In genomic region chr1:113372679-113373078, GRCm38 (mm10) we compare ENCODE assay signal across 20 mouse cellular contexts.
DNase-seq lines count a peak whose midpoint lies in the region; ATAC-seq and TF ChIP-seq lines count a peak whose summit lies in the region.
"Had no signal": no experiment of that assay in that cellular context is flagged by ENCODE, and none has a peak within 500 bp of the region (broad histone marks: within the 10 kb centered on the region; RNA-seq: fewer than 3 reads in every experiment).

No protein-coding gene starts in this region.

- no peak overlapping the region for H3K9ac ChIP-seq in embryonic facial prominence, embryonic 14.5 days (ENCODE audit: low read depth, low read length)
- no peak overlapping the region for H3K9ac ChIP-seq in hindbrain, postnatal 0 days (replicated peaks; ENCODE audit: low read length)
- H3K9ac ChIP-seq in hindbrain, embryonic 11.5 days (ENCODE audit: low read depth, low read length): no peak overlapping the region
- H3K9ac ChIP-seq in heart, embryonic 11.5 days (ENCODE audit: low read depth, low read length): no peak overlapping the region
- H3K9ac ChIP-seq: embryonic facial prominence, embryonic 12.5 days; forebrain, embryonic 15.5 days; hindbrain, embryonic 13.5 days; intestine, embryonic 15.5 days had no signal

- H3K36me3 ChIP-seq in embryonic facial prominence, embryonic 14.5 days (ENCODE audit: control insufficient read depth, insufficient read depth, low read length): no peaks in the 10 kb centered on the region
- no peaks in the 10 kb centered on the region for H3K36me3 ChIP-seq in embryonic facial prominence, embryonic 10.5 days (replicated peaks)
- no peaks in the 10 kb centered on the region for H3K36me3 ChIP-seq in hindbrain, postnatal 0 days (ENCODE audit: insufficient read depth, low read length)
- H3K36me3 ChIP-seq in hindbrain, embryonic 11.5 days (ENCODE audit: control insufficient read depth, insufficient read depth, low read length): no peaks in the 10 kb centered on the region
- H3K36me3 ChIP-seq in heart, embryonic 11.5 days (ENCODE audit: control insufficient read depth, insufficient read depth, low read length): no peaks in the 10 kb centered on the region
- H3K36me3 ChIP-seq: embryonic facial prominence, embryonic 12.5 days; forebrain, embryonic 15.5 days; hindbrain, embryonic 13.5 days; intestine, embryonic 15.5 days had no signal

- no peaks in the 10 kb centered on the region for H3K27me3 ChIP-seq in embryonic facial prominence, embryonic 14.5 days (replicated peaks; ENCODE audit: control insufficient read depth, insufficient read depth, low read length)
- H3K27me3 ChIP-seq in embryonic facial prominence, embryonic 10.5 days (replicated peaks; ENCODE audit: low read depth, poor library complexity, severe bottlenecking): no peaks in the 10 kb centered on the region
- H3K27me3 ChIP-seq in hindbrain, postnatal 0 days (ENCODE audit: insufficient read depth, low read length): no peaks in the 10 kb centered on the region
- H3K27me3 ChIP-seq in hindbrain, embryonic 11.5 days (ENCODE audit: control insufficient read depth, insufficient read depth, low read length): no peaks in the 10 kb centered on the region
- no peaks in the 10 kb centered on the region for H3K27me3 ChIP-seq in heart, embryonic 11.5 days (ENCODE audit: control insufficient read depth, insufficient read depth, low read length)
- H3K27me3 ChIP-seq: embryonic facial prominence, embryonic 12.5 days; forebrain, embryonic 15.5 days; hindbrain, embryonic 13.5 days; intestine, embryonic 15.5 days had no signal

- H3K4me1 ChIP-seq in embryonic facial prominence, embryonic 14.5 days (ENCODE audit: control insufficient read depth, insufficient read depth, low read length): no peaks in the 10 kb centered on the region
- H3K4me1 ChIP-seq in embryonic facial prominence, embryonic 10.5 days: no peaks in the 10 kb centered on the region
- no peaks in the 10 kb centered on the region for H3K4me1 ChIP-seq in hindbrain, postnatal 0 days (ENCODE audit: insufficient read depth, low read length)
- H3K4me1 ChIP-seq in hindbrain, embryonic 11.5 days (replicated peaks; ENCODE audit: control insufficient read depth, insufficient read depth, low read length): no peaks in the 10 kb centered on the region
- H3K4me1 ChIP-seq in heart, embryonic 11.5 days (ENCODE audit: control insufficient read depth, insufficient read depth, low read length): no peaks in the 10 kb centered on the region
- H3K4me1 ChIP-seq: embryonic facial prominence, embryonic 12.5 days; forebrain, embryonic 15.5 days; hindbrain, embryonic 13.5 days; intestine, embryonic 15.5 days had no signal

- 53% methylated on average over 1 of the region's 1 CpGs for WGBS in embryonic facial prominence, embryonic 14.5 days
- WGBS in embryonic facial prominence, embryonic 10.5 days: 70% methylated on average over 1 of the region's 1 CpGs
- 75% methylated on average over 1 of the region's 1 CpGs for WGBS in hindbrain, postnatal 0 days
- 69% methylated on average over 1 of the region's 1 CpGs for WGBS in hindbrain, embryonic 11.5 days
- 47% methylated on average over 1 of the region's 1 CpGs for whole genome bisulfite sequencing in heart, embryonic 11.5 days (ENCODE audit: insufficient replicate concordance)

- DNase-seq in embryonic facial prominence, embryonic 14.5 days (ENCODE audit: low spot score): peak; percentile 29
- DNase-seq in embryonic facial prominence, embryonic 10.5 days (ENCODE audit: low spot score): no peak
- peak; percentile 5 for DNase-seq in hindbrain, postnatal 0 days (ENCODE audit: low spot score)
- DNase-seq in hindbrain, embryonic 11.5 days (ENCODE audit: low spot score): no peak
- peak; percentile 31 for DNase-seq in brain, embryonic 14.5 days (ENCODE audit: low read depth)
- DNase-seq in cerebellum, adult 9-10 months: no peak
- DNase-seq: adrenal gland, postnatal 10 days; cerebellum, adult 18-20 months; cerebellum, postnatal 10 days; embryo, embryonic 11 days; gastrocnemius, postnatal 36 days; heart, adult 11 months; heart, postnatal 10 days; heart, postnatal 4 days; kidney, adult 2 months had no signal

- no peak overlapping the region for H3K4me3 ChIP-seq in embryonic facial prominence, embryonic 14.5 days (ENCODE audit: low read depth, low read length)
- no peak overlapping the region for H3K4me3 ChIP-seq in embryonic facial prominence, embryonic 10.5 days
- H3K4me3 ChIP-seq in hindbrain, postnatal 0 days (ENCODE audit: low read length): no peak overlapping the region
- no peak overlapping the region for H3K4me3 ChIP-seq in hindbrain, embryonic 11.5 days (ENCODE audit: low read depth, low read length)
- no peak overlapping the region for H3K4me3 ChIP-seq in heart, embryonic 11.5 days (ENCODE audit: low read depth, low read length)
- H3K4me3 ChIP-seq: embryonic facial prominence, embryonic 12.5 days; forebrain, embryonic 15.5 days; hindbrain, embryonic 13.5 days; intestine, embryonic 15.5 days had no signal

- no peak for TF ChIP-seq POLR2A in brain, embryonic 14.5 days (IDR thresholded peaks at IDR 0.05; ENCODE audit: borderline replicate concordance, extremely low read depth, insufficient read depth, insufficient read length, poor library complexity, severe bottlenecking)

- H3K4me2 ChIP-seq in embryonic facial prominence, embryonic 14.5 days (ENCODE audit: low read depth, low read length): no peak overlapping the region
- no peak overlapping the region for H3K4me2 ChIP-seq in hindbrain, postnatal 0 days (ENCODE audit: low read depth, low read length)
- no peak overlapping the region for H3K4me2 ChIP-seq in hindbrain, embryonic 11.5 days (replicated peaks; ENCODE audit: low read depth, low read length)
- no peak overlapping the region for H3K4me2 ChIP-seq in heart, embryonic 11.5 days
- H3K4me2 ChIP-seq: embryonic facial prominence, embryonic 12.5 days; forebrain, embryonic 15.5 days; hindbrain, embryonic 13.5 days; intestine, embryonic 15.5 days had no signal

- no peaks in the 10 kb centered on the region for H3K9me3 ChIP-seq in embryonic facial prominence, embryonic 14.5 days (ENCODE audit: control insufficient read depth, low read length)
- no peaks in the 10 kb centered on the region for H3K9me3 ChIP-seq in embryonic facial prominence, embryonic 10.5 days
- no peaks in the 10 kb centered on the region for H3K9me3 ChIP-seq in hindbrain, postnatal 0 days (ENCODE audit: low read length)
- no peaks in the 10 kb centered on the region for H3K9me3 ChIP-seq in hindbrain, embryonic 11.5 days (ENCODE audit: control insufficient read depth, low read length)
- no peaks in the 10 kb centered on the region for H3K9me3 ChIP-seq in heart, embryonic 11.5 days (replicated peaks; ENCODE audit: control insufficient read depth, low read length)
- H3K9me3 ChIP-seq: embryonic facial prominence, embryonic 12.5 days; forebrain, embryonic 15.5 days; hindbrain, embryonic 13.5 days; intestine, embryonic 15.5 days had no signal

- no peak for TF ChIP-seq CTCF in hindbrain, postnatal 0 days (IDR thresholded peaks at IDR 0.05; ENCODE audit: low read depth)
- TF ChIP-seq CTCF in brain, embryonic 14.5 days (IDR thresholded peaks at IDR 0.05; ENCODE audit: borderline replicate concordance, extremely low read depth, insufficient read depth, insufficient read length): no peak

- no peak overlapping the region for H3K27ac ChIP-seq in embryonic facial prominence, embryonic 14.5 days (replicated peaks; ENCODE audit: low read depth, low read length)
- H3K27ac ChIP-seq in embryonic facial prominence, embryonic 10.5 days (replicated peaks): no peak overlapping the region
- H3K27ac ChIP-seq in hindbrain, postnatal 0 days: no peak overlapping the region
- no peak overlapping the region for H3K27ac ChIP-seq in hindbrain, embryonic 11.5 days (ENCODE audit: low read depth, low read length)
- H3K27ac ChIP-seq in heart, embryonic 11.5 days (ENCODE audit: low read depth, low read length): no peak overlapping the region
- H3K27ac ChIP-seq: embryonic facial prominence, embryonic 12.5 days; forebrain, embryonic 15.5 days; hindbrain, embryonic 13.5 days; intestine, embryonic 15.5 days had no signal

- peak; percentile 60; the same call in 1 of the 2 replicates for ATAC-seq in embryonic facial prominence, embryonic 14.5 days (ENCODE audit: low read depth)
- no peak for ATAC-seq in hindbrain, postnatal 0 days
- ATAC-seq in hindbrain, embryonic 11.5 days (ENCODE audit: low FRiP score): no peak
- no peak for ATAC-seq in heart, embryonic 11.5 days (replicated peaks; ENCODE audit: insufficient number of reproducible peaks, low FRiP score, low TSS enrichment)
- ATAC-seq: forebrain, embryonic 15.5 days; intestine, embryonic 15.5 days had no signal

Comparison
In these comparisons a context has a peak if more than half of its experiments do, and no peak if none do; other contexts are left out.
1. DNase-seq: peak in embryonic facial prominence, embryonic 14.5 days (single experiment), hindbrain, postnatal 0 days (single experiment) and brain, embryonic 14.5 days (single experiment); none in embryonic facial prominence, embryonic 10.5 days (single experiment), hindbrain, embryonic 11.5 days (single experiment) and cerebellum, adult 9-10 months (single experiment).